Mouse (Mus musculus) lung, embryonic 15.5 days (tissue): ENCODE results near the gene Tmx4. TPM values are rescaled to one million over a fixed set of nuclear protein-coding genes. Genes with fewer than 3 reads are reported as not detected.
"Not testable (repeated sequence)": the region's sequence is repeated elsewhere in the genome, so short reads cannot be mapped to it uniquely, and the experiment has no call there.

ENCODE experiments used
- ATAC-seq: fragments of 200-750 bp; cut with Nextera tagmentation; 2 replicates; pipeline ENCODE4 v1.8.0; 2017; ENCODE audit warnings: moderate number of reproducible peaks, borderline replicate concordance; ENCODE audit not compliant: low FRiP score, low TSS enrichment; ENCODE audit errors: extremely low read depth
- H3K27ac ChIP-seq: fragments of 300-500 bp; sonication (generic); 2 replicates; pipeline ENCODE4 v1.5.1; 2015; ENCODE audit warnings: moderate library complexity, mild to moderate bottlenecking, inconsistent platforms
- H3K27me3 ChIP-seq: fragments of 300-500 bp; sonication (generic); 2 replicates; pipeline ENCODE4 v1.6.1; 2015; ENCODE audit warnings: inconsistent platforms
- H3K36me3 ChIP-seq: fragments of 300-500 bp; sonication (generic); 2 replicates; pipeline ENCODE4 v1.6.1; 2015; ENCODE audit warnings: inconsistent platforms
- H3K4me1 ChIP-seq: fragments of 300-500 bp; sonication (generic); 2 replicates; pipeline ENCODE4 v1.6.1; 2015; ENCODE audit warnings: inconsistent platforms
- H3K4me2 ChIP-seq: fragments of 300-500 bp; sonication (generic); 2 replicates; pipeline ENCODE4 v1.6.1; 2015; ENCODE audit warnings: inconsistent platforms, mild to moderate bottlenecking, moderate library complexity
- H3K4me3 ChIP-seq: fragments of 300-500 bp; sonication (generic); 2 replicates; pipeline ENCODE4 v1.5.1; 2015; ENCODE audit warnings: mild to moderate bottlenecking, inconsistent platforms
- H3K9ac ChIP-seq: fragments of 300-500 bp; sonication (generic); 2 replicates; pipeline ENCODE4 v1.6.1; 2015; ENCODE audit warnings: inconsistent platforms
- H3K9me3 ChIP-seq: fragments of 300-500 bp; sonication (generic); 2 replicates; pipeline ENCODE4 v1.6.1; 2016; ENCODE audit warnings: inconsistent platforms
- WGBS: fragments of 180-500 bp; shearing (Covaris S2); methylation state at CpG from one replicate; pipeline ENCODE4 v1.1.7; 2015; 5-methylcytosine and 5-hydroxymethylcytosine counted together
- polyA plus RNA-seq: library from polyadenylated mRNA; unstranded; fragments of >200 nt; fragmentation: Nextera tagmentation; extraction: Ambion mirVana; gene quantifications from 2 replicates; pipeline ENCODE4 v1.2.1, GENCODE M21; 2015

The Tmx4 gene
- polyA plus RNA-seq, 1 experiment from 2014 or later: 21.1 TPM

DNA sequence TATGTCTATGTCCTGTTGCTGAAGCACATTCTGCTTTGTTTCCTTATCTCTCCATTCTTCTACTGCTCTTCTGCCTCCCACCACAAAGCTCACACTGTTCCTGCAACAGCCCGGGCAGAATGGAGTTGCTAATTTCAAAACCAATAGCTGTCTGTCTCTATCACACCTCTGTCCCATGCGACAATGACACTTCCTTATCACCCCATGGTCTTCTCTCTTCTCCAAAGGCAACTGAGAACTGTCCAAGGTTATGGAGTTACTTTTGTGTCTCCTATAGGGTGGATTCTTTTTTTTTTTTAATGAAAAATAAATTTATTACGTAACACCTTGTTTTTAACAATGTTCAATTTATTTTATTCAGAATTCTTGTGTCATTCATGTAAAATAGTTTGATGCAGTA, 1.8 kb upstream of the Tmx4 start:
- no peak overlapping the region for H3K27ac ChIP-seq
- H3K27me3 ChIP-seq: no peaks in the 10 kb centered on the region
- H3K9me3 ChIP-seq: no peaks in the 10 kb centered on the region
- no peak overlapping the region for H3K4me3 ChIP-seq
- H3K36me3 ChIP-seq: no peaks in the 10 kb centered on the region
- 62% methylated on average over 3 of the region's 3 CpGs for WGBS
- ATAC-seq: no peak
- H3K4me2 ChIP-seq: no peak overlapping the region
- H3K9ac ChIP-seq: no peak overlapping the region
- H3K4me1 ChIP-seq: peaks cover 21% of the 10 kb centered on the region

DNA sequence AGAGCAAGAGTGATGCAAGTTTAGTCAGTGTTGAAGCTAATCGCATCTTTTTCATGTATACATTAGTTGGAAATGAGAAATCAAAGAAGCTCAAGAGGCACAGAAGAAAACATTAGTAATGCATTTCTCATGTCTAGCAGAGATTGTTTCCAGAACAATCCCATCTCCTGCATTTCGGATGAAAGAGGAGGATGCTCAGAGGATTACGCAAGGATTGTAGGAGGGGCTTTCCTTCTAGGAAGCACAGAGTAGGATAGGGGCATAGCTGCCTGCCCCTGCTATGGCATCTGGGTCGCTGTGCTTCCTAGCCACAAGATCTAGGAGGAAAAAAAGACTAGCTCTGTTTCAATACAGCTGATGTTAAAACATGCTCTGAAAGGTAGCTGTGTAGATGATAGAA, 1.2 kb upstream of the Tmx4 start:
- 50% methylated on average over 4 of the region's 4 CpGs for WGBS
- Histone ChIP-seq H3K27me3 (no peaks in the 10 kb centered on the region), H3K4me3 (no peak overlapping the region), H3K27ac (no peak overlapping the region), H3K9me3 (no peaks in the 10 kb centered on the region), H3K4me2 (no peak overlapping the region), H3K9ac (no peak overlapping the region), H3K36me3 (no peaks in the 10 kb centered on the region), H3K4me1 (peaks cover 21% of the 10 kb centered on the region)
- no peak for ATAC-seq

GRCm38 (mm10) chr2:134644301-134644912, 462 bp upstream of the Tmx4 start:
- 23% methylated on average over 6 of the region's 6 CpGs for WGBS
- peaks cover 21% of the 10 kb centered on the region for H3K4me1 ChIP-seq

GRCm38 (mm10) chr2:134642377-134642776, 1.6 kb downstream of the Tmx4 start:
- H3K4me3 ChIP-seq: no peak overlapping the region
- no peaks in the 10 kb centered on the region for H3K9me3 ChIP-seq
- H3K36me3 ChIP-seq: no peaks in the 10 kb centered on the region
- no peak for ATAC-seq
- H3K4me1 ChIP-seq: peaks cover 21% of the 10 kb centered on the region
- H3K4me2 ChIP-seq: no peak overlapping the region
- no peak overlapping the region for H3K9ac ChIP-seq
- no peak overlapping the region for H3K27ac ChIP-seq
- no peaks in the 10 kb centered on the region for H3K27me3 ChIP-seq

More at GRCm38 (mm10) chr2:134644301-134644912, 462 bp upstream of the Tmx4 start:
- Histone ChIP-seq H3K36me3 (no peaks in the 10 kb centered on the region), H3K27ac (peak overlapping the region; percentile 53), H3K9ac (no peak overlapping the region), H3K9me3 (no peaks in the 10 kb centered on the region), H3K4me3 (peak overlapping the region; percentile 74), H3K4me2 (peak overlapping the region; percentile 69), H3K27me3 (no peaks in the 10 kb centered on the region)
- ATAC-seq: no peak; the same call in 1 of the 2 replicates

DNA sequence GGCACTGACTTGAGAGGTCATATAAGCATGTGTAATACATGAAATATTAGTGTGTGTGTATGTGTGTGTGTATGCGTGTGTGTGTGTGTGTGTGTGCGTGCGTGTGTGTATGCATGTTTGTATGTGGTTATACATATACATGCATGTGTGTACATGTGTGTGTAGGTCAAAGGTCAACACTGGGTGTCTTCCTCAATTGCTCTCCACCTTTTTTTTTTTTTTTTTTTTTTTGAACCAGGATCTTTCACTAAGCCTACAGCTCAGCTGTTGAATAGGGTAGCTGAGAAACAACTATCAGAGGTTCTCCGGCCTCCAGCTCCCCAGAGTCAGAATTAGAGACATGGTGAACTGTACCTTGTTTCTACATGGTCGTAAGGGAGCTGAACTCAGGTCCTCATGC, 2.6 kb downstream of the Tmx4 start:
- H3K27me3 ChIP-seq: no peaks in the 10 kb centered on the region
- H3K27ac ChIP-seq: no peak overlapping the region
- H3K9me3 ChIP-seq: no peaks in the 10 kb centered on the region
- no peaks in the 10 kb centered on the region for H3K36me3 ChIP-seq
- no peak overlapping the region for H3K4me3 ChIP-seq
- H3K4me1 ChIP-seq: peaks cover 21% of the 10 kb centered on the region
- 93% methylated on average over 5 of the region's 5 CpGs for WGBS
- ATAC-seq: no peak
- H3K9ac ChIP-seq: no peak overlapping the region
- no peak overlapping the region for H3K4me2 ChIP-seq

DNA sequence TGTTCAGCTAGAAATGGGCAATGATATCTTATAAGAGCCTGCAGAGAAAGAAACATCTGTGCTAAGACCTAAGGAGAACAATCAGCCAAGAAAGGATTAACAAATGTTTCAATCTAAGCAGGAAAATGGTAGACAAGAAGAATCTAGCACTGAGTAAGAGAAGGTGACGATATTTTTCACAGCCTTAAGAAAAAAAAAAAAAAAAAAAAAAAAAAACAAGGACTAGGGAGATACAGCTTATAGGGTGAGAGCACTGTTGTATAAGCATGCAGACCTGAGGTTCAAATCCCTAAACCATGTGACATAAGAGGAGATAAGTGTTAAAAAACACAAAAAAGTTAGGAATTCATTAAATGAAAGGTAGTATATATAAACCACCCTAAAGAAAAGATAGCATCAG, 3.5 kb downstream of the Tmx4 start:
- ATAC-seq: no peak
- H3K4me1 ChIP-seq: peaks cover 18% of the 10 kb centered on the region
- no peaks in the 10 kb centered on the region for H3K27me3 ChIP-seq
- H3K27ac ChIP-seq: no peak overlapping the region
- H3K4me3 ChIP-seq: no peak overlapping the region
- H3K9ac ChIP-seq: no peak overlapping the region
- 78% methylated on average over 1 of the region's 1 CpGs for WGBS
- no peaks in the 10 kb centered on the region for H3K36me3 ChIP-seq
- no peak overlapping the region for H3K4me2 ChIP-seq
- no peaks in the 10 kb centered on the region for H3K9me3 ChIP-seq

GRCm38 (mm10) chr2:134628541-134628940, 15.4 kb downstream of the Tmx4 start:
- not testable (repeated sequence) for H3K4me1 ChIP-seq, H3K4me2 ChIP-seq, ATAC-seq, H3K9me3 ChIP-seq, H3K27ac ChIP-seq, H3K27me3 ChIP-seq, H3K4me3 ChIP-seq, H3K36me3 ChIP-seq, H3K9ac ChIP-seq
- WGBS: 98% methylated on average over 2 of the region's 2 CpGs

- Histone ChIP-seq H3K4me2 (no peak overlapping the region), H3K4me3 (no peak overlapping the region), H3K4me1 (no peaks in the 10 kb centered on the region), H3K9me3 (no peaks in the 10 kb centered on the region), H3K36me3 (0 out of 2 replicates have a peak, but pooled peaks cover 6% of the 10 kb centered on the region), H3K9ac (no peak overlapping the region), H3K27me3 (no peaks in the 10 kb centered on the region), H3K27ac (no peak overlapping the region)
- ATAC-seq: no peak
Measured at GRCm38 (mm10) chr2:134604935-134605334, 39.0 kb downstream of the Tmx4 start.

DNA sequence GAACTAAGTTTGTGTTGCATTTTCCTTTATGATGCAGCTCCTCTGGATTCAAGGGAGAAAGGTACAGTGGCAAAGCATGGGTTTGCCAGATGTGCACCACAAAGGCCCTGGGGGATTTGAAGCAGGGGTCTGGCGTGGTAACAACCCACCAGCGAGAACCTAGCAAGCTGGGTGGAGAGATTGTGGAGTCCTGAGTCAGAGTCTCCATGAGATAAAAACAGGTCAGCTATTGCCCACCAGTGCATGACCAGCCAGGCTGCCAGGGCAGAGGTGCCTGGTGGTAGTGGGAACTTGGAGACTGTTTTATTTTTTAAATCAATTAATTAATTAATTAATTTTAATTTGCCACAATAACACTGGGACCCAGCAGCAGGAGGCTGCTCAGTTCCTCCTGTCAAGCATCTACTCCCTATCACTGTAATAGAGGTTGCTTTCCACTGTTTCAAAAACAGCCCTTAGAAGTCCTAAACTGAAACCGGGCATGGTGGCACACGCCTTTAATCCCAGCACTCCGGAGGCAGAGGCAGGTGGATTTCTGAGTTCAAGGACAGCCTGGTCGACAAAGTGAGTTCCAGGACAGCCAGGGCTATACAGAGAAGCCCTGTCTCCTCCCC, 52.8 kb downstream of the Tmx4 start:
- Histone ChIP-seq H3K27me3 (no peaks in the 10 kb centered on the region), H3K4me1 (no peaks in the 10 kb centered on the region), H3K9ac (no peak overlapping the region), H3K36me3 (0 out of 2 replicates have a peak, but pooled peaks cover 2% of the 10 kb centered on the region), H3K9me3 (no peaks in the 10 kb centered on the region), H3K4me2 (no peak overlapping the region), H3K27ac (no peak overlapping the region), H3K4me3 (no peak overlapping the region)
- no peak for ATAC-seq
- 91% methylated on average over 6 of the region's 6 CpGs for WGBS

GRCm38 (mm10) chr2:134585243-134585642, 58.7 kb downstream of the Tmx4 start:
- WGBS: 44% methylated on average over 4 of the region's 4 CpGs
- Histone ChIP-seq H3K9me3 (no peaks in the 10 kb centered on the region), H3K27me3 (no peaks in the 10 kb centered on the region), H3K27ac (no peak overlapping the region), H3K36me3 (no peaks in the 10 kb centered on the region), H3K9ac (no peak overlapping the region), H3K4me3 (no peak overlapping the region), H3K4me2 (no peak overlapping the region), H3K4me1 (no peaks in the 10 kb centered on the region)
- no peak for ATAC-seq

DNA sequence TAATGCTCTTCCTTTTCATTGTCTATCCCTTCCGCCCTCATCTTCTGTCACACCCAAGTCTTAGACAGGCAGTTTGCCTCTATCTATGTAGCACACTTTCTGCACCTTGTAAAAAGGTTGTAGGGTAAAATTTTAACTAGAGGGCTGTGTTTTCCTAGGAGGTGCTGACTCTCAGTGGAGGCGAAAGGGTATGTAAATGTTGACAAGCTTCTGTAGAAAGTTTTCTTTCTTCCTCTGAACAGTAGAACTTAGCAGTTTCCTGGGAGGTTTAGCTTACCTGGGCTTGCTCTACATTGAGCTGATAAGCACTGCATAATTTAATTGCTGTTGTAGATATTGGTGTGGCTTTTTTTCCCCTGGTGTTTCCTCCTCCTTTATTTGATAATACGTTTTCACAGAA, 84.5 kb downstream of the Tmx4 start:
- WGBS: 81% methylated on average over 3 of the region's 3 CpGs
- no peak overlapping the region for H3K4me2 ChIP-seq

DNA sequence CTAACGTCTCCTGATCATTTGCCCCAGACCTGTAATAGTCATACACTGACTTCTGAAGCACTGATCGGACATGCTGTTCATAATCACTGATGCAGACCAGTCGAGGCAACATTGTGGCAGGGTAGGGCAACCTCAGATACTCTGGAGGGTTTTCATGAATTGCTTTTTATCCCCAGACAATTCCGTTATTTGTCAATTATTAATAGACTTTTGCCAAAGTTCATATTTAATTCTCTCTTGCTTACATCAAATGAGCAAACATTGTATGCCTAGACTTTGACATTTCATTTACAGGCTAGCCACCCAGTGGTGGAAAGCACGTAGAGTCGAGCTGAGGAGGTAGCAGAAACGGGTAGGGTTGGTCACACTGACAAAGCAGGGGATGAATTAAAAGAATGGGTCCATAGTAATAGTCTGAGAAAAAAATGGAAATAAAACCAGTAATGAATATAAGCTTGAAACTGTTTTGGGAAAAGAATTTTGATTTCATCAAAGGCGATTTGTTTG, 89.7 kb downstream of the Tmx4 start, which contains the start of gene Hao1:
Hao1 (minus strand) TSS at position 148 of the 507 bp plus-strand sequence.
- H3K9ac ChIP-seq: no peak within 1 kb of the TSS
- ATAC-seq: no peak
- H3K36me3 ChIP-seq: no peaks in the 10 kb centered on the region
- no peak within 1 kb of the TSS for H3K4me3 ChIP-seq
- H3K27me3 ChIP-seq: no peaks in the 10 kb centered on the region
- H3K4me1 ChIP-seq: no peaks in the 10 kb centered on the region
- no peak within 1 kb of the TSS for H3K27ac ChIP-seq
- no peaks in the 10 kb centered on the region for H3K9me3 ChIP-seq
- 74% methylated on average over 8 of the region's 8 CpGs for whole genome bisulfite sequencing
- no peak within 1 kb of the TSS for H3K4me2 ChIP-seq

More for the DNA sequence above, 84.5 kb downstream of the Tmx4 start:
- Histone ChIP-seq H3K36me3 (no peaks in the 10 kb centered on the region), H3K4me1 (no peaks in the 10 kb centered on the region), H3K27ac (no peak overlapping the region), H3K9me3 (peaks cover 5% of the 10 kb centered on the region; the same call in 1 of the 2 replicates), H3K4me3 (no peak overlapping the region), H3K9ac (no peak overlapping the region), H3K27me3 (no peaks in the 10 kb centered on the region)
- ATAC-seq: no peak
